Mouse (Mus musculus) brain, embryonic 14.5 days (tissue): Measurements from ENCODE around the gene Pkdcc. TPM values are rescaled to one million over a fixed set of nuclear protein-coding genes. Genes with fewer than 3 reads are reported as not detected.

Experiments
- DNase-seq: peaks from one replicate; pipeline ENCODE4 v3.0.0-alpha.2; 2011; ENCODE audit warnings: low read depth
- CTCF ChIP-seq: fragments of 200-500 bp; IDR thresholded peaks from 2 replicates; pipeline ENCODE4 v1.5.1; 2012; ENCODE audit warnings: inconsistent platforms, mild to moderate bottlenecking, moderate library complexity, borderline replicate concordance; ENCODE audit not compliant: insufficient read depth, insufficient read length; ENCODE audit errors: extremely low read depth
- POLR2A ChIP-seq: fragments of 200-500 bp; IDR thresholded peaks from 2 replicates; pipeline ENCODE4 v1.6.1; 2012; ENCODE audit warnings: mild to moderate bottlenecking, inconsistent platforms, borderline replicate concordance; ENCODE audit not compliant: poor library complexity, insufficient read depth, insufficient read length, severe bottlenecking; ENCODE audit errors: extremely low read depth
- polyA plus RNA-seq: library from polyadenylated mRNA; depleted of rRNA; stranded (reverse); fragments of >200 nt; gene quantifications from 2 replicates; pipeline ENCODE4 v1.2.3, GENCODE M21; 2012; rRNA removed

Pkdcc gene
- polyA plus RNA-seq, 1 experiment = 53.3 TPM

- TF ChIP-seq POLR2A (no peak), CTCF (no peak)
- DNase-seq = no peak
These were observed 32.1 kb downstream of the Pkdcc start for GRCm38 (mm10) chr17:83247176-83247575.

- no peak for DNase-seq
- TF ChIP-seq CTCF (no peak), POLR2A (no peak)
These were observed 33.4 kb downstream of the Pkdcc start for GRCm38 (mm10) chr17:83248467-83248866.

GRCm38 (mm10) chr17:83250903-83251526, 35.9 kb downstream of the Pkdcc start:
- no peak for TF ChIP-seq CTCF
- TF ChIP-seq POLR2A = no peak
- DNase-seq = no peak

GRCm38 (mm10) chr17:83253051-83253649, 38.1 kb downstream of the Pkdcc start:
- peak; percentile 84 for DNase-seq
- TF ChIP-seq POLR2A (no peak), CTCF (peak; percentile 75)

GRCm38 (mm10) chr17:83267202-83268128, 52.4 kb downstream of the Pkdcc start:
- DNase-seq = peak; percentile 96
- no peak for TF ChIP-seq POLR2A
- TF ChIP-seq CTCF = no peak

- peak; percentile 93 for DNase-seq
- no peak for TF ChIP-seq POLR2A
- peak; percentile 77; the same call in 1 of the 2 replicates for TF ChIP-seq CTCF
These were observed 56.4 kb downstream of the Pkdcc start for GRCm38 (mm10) chr17:83271509-83271908.

GRCm38 (mm10) chr17:83272641-83273040, 57.5 kb downstream of the Pkdcc start:
- no peak for DNase-seq
- TF ChIP-seq POLR2A (no peak), CTCF (no peak)

GRCm38 (mm10) chr17:83273636-83274035, 58.5 kb downstream of the Pkdcc start:
- TF ChIP-seq POLR2A = no peak
- DNase-seq = no peak

- TF ChIP-seq CTCF (no peak), POLR2A (no peak)
- no peak for DNase-seq
These were observed 59.0 kb downstream of the Pkdcc start for GRCm38 (mm10) chr17:83274101-83274500.

Other genes with a start within 250 kb of the Pkdcc start
- 49.9 and 56.1 TPM in 2 replicates for gene Eml4, start 135.6 kb downstream of the Pkdcc start, polyA plus RNA-seq